In genomic region chr10:127422047-127422446, GRCm38 (mm10) we compare ENCODE assay signal across 9 mouse cellular contexts. TPM values are rescaled to one million over a fixed set of nuclear protein-coding genes. Genes with fewer than 3 reads are reported as not detected.
DNase-seq lines count a peak whose midpoint lies in the region.
"Had no signal": no experiment of that assay in that cellular context is flagged by ENCODE, and none has a peak within 500 bp of the region (broad histone marks: within the 10 kb centered on the region; RNA-seq: fewer than 3 reads in every experiment).

No protein-coding gene starts in this region.

- 0 out of 2 replicates have a peak, but pooled peaks cover 4% of the 10 kb centered on the region for H3K36me3 ChIP-seq in hindbrain, embryonic 10.5 days

- peak; percentile 69 for DNase-seq in NIH3T3 (ENCODE audit: low read depth)
- peak; percentile 72 for DNase-seq in cerebellum, adult 9-10 months
- peak; percentile 65 for DNase-seq in forelimb bud, embryonic 11.5 days (ENCODE audit: low read depth, low spot score)
- peak; percentile 56 for DNase-seq in hindbrain, embryonic 10.5 days (ENCODE audit: low spot score)
- peak; percentile 33 to 34 for DNase-seq in layer of hippocampus, adult 8-10 months (ENCODE audit: low spot score in 2 of 2)
- peak; percentile 55 for DNase-seq in lung, postnatal 10 days
- DNase-seq in retina, embryonic 14.5 days (ENCODE audit: low spot score) = peak; percentile 65
- DNase-seq in testis, postnatal 10 days (ENCODE audit: low spot score) = no peak

- H3K27me3 ChIP-seq in hindbrain, embryonic 10.5 days (ENCODE audit: insufficient read depth, poor library complexity, severe bottlenecking) = no peaks in the 10 kb centered on the region

- no peaks in the 10 kb centered on the region for H3K9me3 ChIP-seq in hindbrain, embryonic 10.5 days

- peaks cover 50% of the 10 kb centered on the region for H3K4me1 ChIP-seq in hindbrain, embryonic 10.5 days (replicated peaks)

- no peak overlapping the region for H3K4me3 ChIP-seq in hindbrain, embryonic 10.5 days

- WGBS in hindbrain, embryonic 10.5 days = 29% methylated on average over 6 of the region's 6 CpGs

- no peak overlapping the region for H3K27ac ChIP-seq in hindbrain, embryonic 10.5 days
- H3K27ac ChIP-seq: macrophage had no signal

RNA-seq across cellular contexts. Expression of gene R3hdm2, which starts 41.9 kb away (rescaled TPM):
- 31.0 and 35.5 TPM in 2 replicates for polyA plus RNA-seq in hindbrain, embryonic 10.5 days (2016; fragmentation: Nextera tagmentation; extraction: Ambion mirVana)
- 100 to 1,000 TPM; 159 to 182 (median 176) TPM for total RNA-seq in layer of hippocampus, adult 8-10 months (2022)

RNA-seq across cellular contexts. Expression of gene Inhbc, which starts 51.8 kb away (rescaled TPM):
- 0.13 TPM in 1 of 2 replicates, not detected in the other for polyA plus RNA-seq in hindbrain, embryonic 10.5 days (2016; fragmentation: Nextera tagmentation; extraction: Ambion mirVana)
- total RNA-seq in layer of hippocampus, adult 8-10 months (2022) = not detected
- polyA plus RNA-seq: macrophage had no signal
